Mouse (Mus musculus) testis, adult 10 weeks (tissue): ENCODE results near the gene Ccr9. TPM values are rescaled to one million over a fixed set of nuclear protein-coding genes. Genes with fewer than 3 reads are reported as not detected.

ENCODE experiments used
- polyA plus RNA-seq: library from polyadenylated mRNA; stranded (reverse); fragments of 350-450 nt; fragmentation: Illumina TruSeq; extraction: RNeasy Lipid Tissue Mini Kit (QIAGEN cat#74804); gene quantifications from one replicate; pipeline ENCODE4 v1.2.3, GENCODE M21; 2014; ENCODE audit warnings: low read depth, low replicate concordance

The Ccr9 gene
- polyA plus RNA-seq = not detected

GRCm38 (mm10) chr9:123678327-123679105, at the start of gene Ccr9, which contains the start of gene Slc6a20a:
Ccr9 (plus strand) TSS chr9:123678439.
Slc6a20a (minus strand) TSS chr9:123678885.

GRCm38 (mm10) chr9:123632281-123632680, 46.0 kb upstream of the Ccr9 start, which contains the start of gene Slc6a20b:
Slc6a20b (minus strand) TSS chr9:123632565.

DNA sequence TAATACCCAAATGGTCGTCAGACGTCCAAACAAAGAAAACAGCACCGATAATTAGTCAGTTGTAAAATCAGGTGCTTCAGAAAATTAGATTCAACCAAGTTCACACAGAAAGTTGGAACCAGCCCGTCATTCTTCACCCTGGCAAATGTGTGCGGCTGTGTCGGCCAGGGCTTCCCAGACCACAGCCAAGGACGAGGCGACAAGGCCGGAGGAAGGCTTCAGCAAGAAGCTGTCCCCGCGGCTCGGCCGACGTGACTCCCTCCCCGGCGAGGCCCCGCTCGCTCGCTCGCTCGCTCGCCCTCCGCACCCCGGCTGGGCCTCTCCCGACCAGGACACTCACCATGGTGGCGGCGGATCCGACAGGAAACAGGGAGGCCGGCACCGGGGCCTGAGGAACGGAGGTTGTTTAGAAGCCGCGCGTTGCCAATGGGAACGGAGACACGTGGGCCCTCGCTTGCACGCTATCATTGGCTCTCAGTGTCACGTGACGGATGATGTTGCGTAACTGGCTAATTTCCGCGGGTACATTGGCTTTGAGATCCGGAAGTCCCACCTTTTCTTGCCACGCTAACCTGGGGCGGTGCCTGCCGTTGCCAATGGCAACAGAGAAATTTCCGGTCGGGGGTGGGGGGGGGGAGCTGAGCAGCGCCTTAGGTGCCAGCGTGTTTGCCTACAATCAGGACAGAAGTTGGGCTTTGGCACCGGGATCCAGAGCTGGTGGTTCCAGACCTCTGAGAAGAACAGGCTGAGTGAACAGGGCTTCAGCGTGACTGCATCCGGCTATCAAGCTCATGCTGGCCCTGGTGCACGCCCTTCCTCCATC, 39.2 kb downstream of the Ccr9 start, which contains the start of gene Lztfl1:
Gene Lztfl1, minus strand, starts transcription at position 512 of the 823 bp plus-strand sequence.

DNA sequence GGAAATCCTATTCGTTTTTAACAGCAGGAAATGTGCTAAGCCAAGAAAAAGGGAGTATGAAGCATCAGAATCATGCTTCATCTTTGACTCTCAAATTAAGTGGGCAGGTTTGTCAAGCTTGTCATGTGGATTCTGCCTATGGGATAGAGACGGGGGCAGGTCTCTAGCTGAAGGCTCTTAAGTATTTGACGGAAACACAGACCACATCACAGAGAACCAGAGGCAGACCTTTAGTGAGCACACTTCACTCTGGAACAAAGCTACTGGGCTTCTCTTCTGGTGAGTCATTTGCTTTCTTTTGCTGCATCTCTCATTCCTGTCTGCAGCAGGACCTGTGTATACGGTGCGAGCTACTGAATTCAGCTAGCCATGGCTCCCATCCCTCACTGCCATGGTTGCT, 128.0 kb downstream of the Ccr9 start, which contains the start of gene Cxcr6:
Gene Cxcr6, plus strand, starts transcription at position 209 of the 400 bp plus-strand sequence.

Other genes starting within 250 kb of the Ccr9 start
- gene Limd1, start 199.7 kb upstream of the Ccr9 start, polyA plus RNA-seq = 19.3 TPM
- 29.8 TPM for gene Sacm1l, start 148.7 kb upstream of the Ccr9 start, polyA plus RNA-seq
- 0.21 TPM for gene Slc6a20b, start 45.9 kb upstream of the Ccr9 start, polyA plus RNA-seq
- gene Slc6a20a, start 446 bp downstream of the Ccr9 start, polyA plus RNA-seq = 1.6 TPM
- gene Lztfl1, start 39.3 kb downstream of the Ccr9 start, polyA plus RNA-seq = 693 TPM
- 0.38 TPM for gene Cxcr6, start 128.0 kb downstream of the Ccr9 start, polyA plus RNA-seq
- 41.4 TPM for gene Fyco1, start 173.5 kb downstream of the Ccr9 start, polyA plus RNA-seq
- gene Xcr1, start 183.6 kb downstream of the Ccr9 start, polyA plus RNA-seq = 0.24 TPM